Mouse (Mus musculus): Measurements from ENCODE around the gene Hpd. TPM values are rescaled to one million over a fixed set of nuclear protein-coding genes. Genes with fewer than 3 reads are reported as not detected.

Hpd gene
- polyA plus RNA-seq, 2 experiments = 26.7 to 28.7 TPM

DNA sequence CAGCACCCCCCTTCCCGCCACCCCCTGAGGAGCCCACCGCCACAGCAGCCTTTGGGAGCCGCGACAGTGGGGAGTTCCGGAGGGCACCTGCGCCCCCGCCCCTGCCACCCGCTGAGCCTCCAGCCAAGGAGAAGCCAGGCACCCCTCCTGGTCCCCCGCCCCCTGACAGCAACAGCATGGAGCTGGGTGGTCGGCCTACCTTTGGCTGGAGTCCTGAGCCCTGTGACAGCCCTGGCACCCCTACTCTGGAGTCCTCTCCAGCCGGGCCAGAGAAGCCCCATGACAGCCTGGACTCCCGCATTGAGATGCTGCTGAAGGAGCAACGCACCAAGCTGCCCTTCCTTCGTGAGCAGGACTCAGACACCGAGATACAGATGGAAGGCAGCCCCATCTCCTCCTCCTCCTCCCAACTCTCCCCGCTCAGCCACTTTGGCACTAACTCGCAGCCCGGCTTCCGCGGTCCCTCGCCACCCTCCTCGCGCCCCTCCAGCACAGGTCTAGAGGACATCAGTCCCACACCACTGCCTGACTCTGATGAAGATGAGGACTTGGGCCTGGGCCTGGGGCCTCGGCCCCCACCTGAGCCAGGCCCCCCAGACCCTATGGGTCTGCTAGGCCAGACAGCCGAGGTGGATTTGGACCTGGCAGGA lies 34.3 kb downstream of the Hpd start:
- Histone ChIP-seq H3K4me3 (ENCODE audit: insufficient read depth in 1 of 2, low read depth in 2 of 2, low read length in 2 of 2) (no peak overlapping the region), H3K36me3 (replicated peaks; ENCODE audit: control insufficient read depth, insufficient read depth, low read depth) (peaks cover 58% of the 10 kb centered on the region), H3K27ac (no peak overlapping the region), H3K9me3 (ENCODE audit: control insufficient read depth, low read length) (no peaks in the 10 kb centered on the region), H3K9ac (replicated peaks) (no peak overlapping the region), H3K4me1 (replicated peaks; ENCODE audit: control insufficient read depth in 2 of 2, insufficient read depth in 2 of 2, low read length in 1 of 2) (peaks cover 25 to 38% of the 10 kb centered on the region in 2 experiments), H3K4me2 (ENCODE audit: low read depth) (no peak overlapping the region), H3K27me3 (ENCODE audit: control insufficient read depth, insufficient read depth, low read length) (no peaks in the 10 kb centered on the region)
- 85% methylated on average over 25 of the region's 25 CpGs for WGBS (ENCODE audit: insufficient replicate concordance)
- ATAC-seq (ENCODE audit: insufficient read depth) (no peak), DNase-seq (ENCODE audit: low read depth in 3 of 3, low spot score in 3 of 3) (no peak)
- TF ChIP-seq EP300 (IDR thresholded peaks at IDR 0.05; ENCODE audit: low read depth) (no peak), CTCF (IDR thresholded peaks at IDR 0.05; ENCODE audit: low read depth) (no peak)

DNA sequence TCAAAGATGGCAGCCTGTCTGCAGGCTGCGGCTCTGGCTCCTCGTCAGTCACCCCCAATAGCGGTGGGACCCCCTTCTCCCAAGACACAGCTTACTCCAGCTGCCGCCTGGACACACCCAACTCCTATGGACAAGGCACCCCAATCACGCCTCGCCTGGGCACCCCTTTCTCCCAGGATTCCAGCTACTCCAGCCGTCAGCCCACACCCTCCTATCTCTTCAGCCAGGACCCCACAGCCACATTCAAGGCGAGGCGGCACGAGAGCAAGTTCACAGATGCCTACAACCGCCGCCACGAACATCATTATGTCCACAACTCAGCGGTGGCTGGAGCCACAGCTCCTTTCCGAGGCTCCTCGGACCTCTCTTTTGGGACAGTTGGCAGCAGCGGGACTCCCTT lies 35.0 kb downstream of the Hpd start:
- no peak for ATAC-seq (ENCODE audit: insufficient read depth)
- no peak for DNase-seq (ENCODE audit: low read depth in 3 of 3, low spot score in 3 of 3)
- Histone ChIP-seq H3K4me2 (ENCODE audit: low read depth) (no peak overlapping the region), H3K9me3 (ENCODE audit: control insufficient read depth, low read length) (no peaks in the 10 kb centered on the region), H3K27me3 (ENCODE audit: control insufficient read depth, insufficient read depth, low read length) (no peaks in the 10 kb centered on the region), H3K27ac (no peak overlapping the region), H3K4me1 (replicated peaks; ENCODE audit: control insufficient read depth in 2 of 2, insufficient read depth in 2 of 2, low read length in 1 of 2) (peaks cover 25 to 38% of the 10 kb centered on the region in 2 experiments), H3K4me3 (ENCODE audit: insufficient read depth in 1 of 2, low read depth in 2 of 2, low read length in 2 of 2) (no peak overlapping the region), H3K36me3 (replicated peaks; ENCODE audit: control insufficient read depth, insufficient read depth, low read depth) (peaks cover 52% of the 10 kb centered on the region), H3K9ac (replicated peaks) (no peak overlapping the region)
- TF ChIP-seq EP300 (IDR thresholded peaks at IDR 0.05; ENCODE audit: low read depth) = no peak
- no peak for TF ChIP-seq CTCF (IDR thresholded peaks at IDR 0.05; ENCODE audit: low read depth)
- WGBS (ENCODE audit: insufficient replicate concordance) = 74% methylated on average over 17 of the region's 17 CpGs

DNA sequence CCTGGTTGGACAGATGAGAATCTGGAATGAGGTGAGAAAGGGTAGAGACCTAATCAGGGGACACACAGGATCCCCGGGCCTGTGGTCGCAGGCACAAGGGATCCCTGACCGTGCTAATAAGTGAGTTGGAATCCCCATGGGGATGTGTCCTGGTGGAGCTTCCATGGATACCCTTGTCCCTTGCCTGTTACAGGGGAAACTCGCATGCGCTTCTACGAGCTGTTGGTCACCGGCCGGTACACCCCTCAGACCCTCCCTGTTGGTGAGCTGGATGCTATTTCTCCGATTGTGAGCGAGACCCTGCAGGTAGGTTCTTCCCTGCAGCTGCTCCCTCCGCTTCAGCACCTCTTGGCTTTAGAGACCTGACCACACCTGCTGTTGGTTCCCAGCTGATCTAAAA lies 36.2 kb downstream of the Hpd start:
- Histone ChIP-seq H3K27me3 (ENCODE audit: control insufficient read depth, insufficient read depth, low read length) (no peaks in the 10 kb centered on the region), H3K9ac (replicated peaks) (no peak overlapping the region), H3K4me3 (ENCODE audit: insufficient read depth in 1 of 2, low read depth in 2 of 2, low read length in 2 of 2) (no peak overlapping the region), H3K27ac (no peak overlapping the region), H3K4me2 (ENCODE audit: low read depth) (no peak overlapping the region), H3K4me1 (replicated peaks; ENCODE audit: control insufficient read depth in 2 of 2, insufficient read depth in 2 of 2, low read length in 1 of 2) (peaks cover 25 to 38% of the 10 kb centered on the region in 2 experiments), H3K36me3 (replicated peaks; ENCODE audit: control insufficient read depth, insufficient read depth, low read depth) (peaks cover 41% of the 10 kb centered on the region), H3K9me3 (ENCODE audit: control insufficient read depth, low read length) (no peaks in the 10 kb centered on the region)
- 90% methylated on average over 11 of the region's 11 CpGs for WGBS (ENCODE audit: insufficient replicate concordance)
- DNase-seq (ENCODE audit: low read depth in 3 of 3, low spot score in 3 of 3) (no peak), ATAC-seq (ENCODE audit: insufficient read depth) (no peak)
- TF ChIP-seq CTCF (IDR thresholded peaks at IDR 0.05; ENCODE audit: low read depth) = no peak
- TF ChIP-seq EP300 (IDR thresholded peaks at IDR 0.05; ENCODE audit: low read depth) = no peak

DNA sequence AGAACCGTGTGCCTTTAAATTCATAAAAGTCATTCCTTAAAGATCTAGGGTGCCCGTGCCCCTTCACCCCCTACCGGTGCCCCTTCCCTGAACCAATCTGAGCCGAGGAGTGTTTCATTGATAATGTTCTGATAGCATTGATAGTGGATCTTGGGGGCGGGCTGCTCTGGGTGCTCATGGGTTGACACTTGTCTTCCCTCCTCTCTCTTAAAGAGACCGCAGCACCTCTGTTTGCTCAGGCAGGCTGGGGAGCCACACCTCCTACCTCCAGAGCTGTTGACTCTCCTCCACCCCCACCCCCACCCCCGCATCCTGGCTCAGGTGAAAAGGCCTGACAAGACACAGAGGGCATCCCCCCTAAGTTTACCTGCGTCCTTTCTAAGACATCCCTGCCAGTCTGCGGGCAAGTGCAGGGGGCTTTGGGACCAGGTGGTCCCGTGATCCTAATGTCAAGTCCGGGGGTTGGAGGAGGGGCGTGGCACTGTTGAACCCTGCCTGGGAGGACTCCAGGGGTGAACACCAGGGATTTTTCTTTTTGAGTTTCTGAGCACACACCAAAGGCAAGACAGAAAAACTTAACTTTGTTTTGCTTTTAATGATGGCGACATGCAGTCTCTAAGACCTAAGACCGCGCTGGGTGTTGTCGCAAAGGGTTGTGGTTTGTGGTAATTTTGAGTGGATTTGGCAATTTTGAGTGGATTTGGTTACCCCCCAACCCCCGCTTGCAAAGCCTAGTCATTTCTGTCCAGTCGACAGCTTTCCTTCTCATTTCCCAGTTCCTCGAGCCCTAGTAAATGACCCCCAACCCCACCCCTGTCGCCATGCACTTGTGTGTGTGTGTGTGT lies 37.6 kb downstream of the Hpd start:
- H3K4me3 ChIP-seq (ENCODE audit: insufficient read depth in 1 of 2, low read depth in 2 of 2, low read length in 2 of 2) = peak overlapping the region; percentile 61 to 74
- no peaks in the 10 kb centered on the region for H3K9me3 ChIP-seq (ENCODE audit: control insufficient read depth, low read length)
- H3K4me2 ChIP-seq (ENCODE audit: low read depth) = peak overlapping the region; percentile 100
- peaks cover 33% of the 10 kb centered on the region for H3K36me3 ChIP-seq (replicated peaks; ENCODE audit: control insufficient read depth, insufficient read depth, low read depth)
- TF ChIP-seq CTCF (IDR thresholded peaks at IDR 0.05; ENCODE audit: low read depth) (no peak), EP300 (IDR thresholded peaks at IDR 0.05; ENCODE audit: low read depth) (no peak)
- H3K27me3 ChIP-seq (ENCODE audit: control insufficient read depth, insufficient read depth, low read length) = no peaks in the 10 kb centered on the region
- H3K27ac ChIP-seq = peak overlapping the region; percentile 43; the same call in 1 of the 2 replicates
- no peak for ATAC-seq (ENCODE audit: insufficient read depth)
- DNase-seq (ENCODE audit: low read depth in 3 of 3, low spot score in 3 of 3) = no peak
- H3K9ac ChIP-seq (replicated peaks) = peak overlapping the region; percentile 99
- peaks cover 15 to 29% of the 10 kb centered on the region in 2 experiments for H3K4me1 ChIP-seq (replicated peaks; ENCODE audit: control insufficient read depth in 2 of 2, insufficient read depth in 2 of 2, low read length in 1 of 2)
- 40% methylated on average over 20 of the region's 20 CpGs for WGBS (ENCODE audit: insufficient replicate concordance)

All from liver, embryonic 14.5 days (tissue).